Mouse (Mus musculus) limb, embryonic 15.5 days (tissue): Measurements from ENCODE around the gene Mast3. TPM values are rescaled to one million over a fixed set of nuclear protein-coding genes. Genes with fewer than 3 reads are reported as not detected.
A peak's percentile ranks its signal among the peaks of the same experiment; 100 is the strongest.
"Not testable (repeated sequence)": the region's sequence is repeated elsewhere in the genome, so short reads cannot be mapped to it uniquely, and the experiment has no call there.

Experiments used
- ATAC-seq: fragments of 200-750 bp; cut with Nextera tagmentation; 2 replicates; pipeline ENCODE4 v1.8.0; 2017; ENCODE audit warnings: low read depth, moderate TSS enrichment; ENCODE audit not compliant: insufficient number of reproducible peaks, low FRiP score, low TSS enrichment
- H3K27ac ChIP-seq: fragments of 300-500 bp; sonication (generic); 2 replicates; pipeline ENCODE4 v1.5.1; 2015; ENCODE audit warnings: moderate library complexity, mild to moderate bottlenecking, inconsistent platforms
- H3K27me3 ChIP-seq: fragments of 300-500 bp; sonication (generic); 2 replicates; pipeline ENCODE4 v1.6.1; 2015; ENCODE audit warnings: inconsistent platforms
- H3K36me3 ChIP-seq: fragments of 300-500 bp; sonication (generic); 2 replicates; pipeline ENCODE4 v1.6.1; 2015; ENCODE audit warnings: inconsistent platforms
- H3K4me1 ChIP-seq: fragments of 300-500 bp; sonication (generic); 2 replicates; pipeline ENCODE4 v1.6.1; 2015; ENCODE audit warnings: inconsistent platforms
- H3K4me2 ChIP-seq: fragments of 300-500 bp; sonication (generic); 2 replicates; pipeline ENCODE4 v1.6.1; 2015; ENCODE audit warnings: mild to moderate bottlenecking, inconsistent platforms
- H3K4me3 ChIP-seq: fragments of 300-500 bp; sonication (generic); 2 replicates; pipeline ENCODE4 v1.5.1; 2015; ENCODE audit warnings: mild to moderate bottlenecking, inconsistent platforms
- H3K9ac ChIP-seq: fragments of 300-500 bp; sonication (generic); 2 replicates; pipeline ENCODE4 v1.6.1; 2015; ENCODE audit warnings: inconsistent platforms
- H3K9me3 ChIP-seq: fragments of 300-500 bp; sonication (generic); 2 replicates; pipeline ENCODE4 v1.6.1; 2016; ENCODE audit warnings: inconsistent platforms
- WGBS: fragments of 180-500 bp; shearing (Covaris S2); methylation state at CpG from one replicate; pipeline ENCODE4 v1.1.7; 2015; 5-methylcytosine and 5-hydroxymethylcytosine counted together
- polyA plus RNA-seq: library from polyadenylated mRNA; unstranded; fragments of >200 nt; fragmentation: Nextera tagmentation; extraction: Ambion mirVana; gene quantifications from 2 replicates; pipeline ENCODE4 v1.2.1, GENCODE M21; 2015

Mast3 gene
- polyA plus RNA-seq, 1 experiment from 2014 or later = 13.8 TPM

GRCm38 (mm10) chr8:70831517-70831916 is 26.7 kb upstream of the Mast3 start:
- Histone ChIP-seq H3K4me2 (no peak overlapping the region), H3K36me3 (peaks cover 16% of the 10 kb centered on the region), H3K9me3 (no peaks in the 10 kb centered on the region), H3K4me3 (no peak overlapping the region), H3K27ac (no peak overlapping the region), H3K4me1 (peaks cover 15% of the 10 kb centered on the region), H3K9ac (no peak overlapping the region), H3K27me3 (no peaks in the 10 kb centered on the region)
- 81% methylated on average over 8 of the region's 8 CpGs for WGBS
- ATAC-seq = no peak

GRCm38 (mm10) chr8:70827796-70828195 is 22.9 kb upstream of the Mast3 start:
- no peak overlapping the region for H3K4me3 ChIP-seq
- peaks cover 6% of the 10 kb centered on the region for H3K4me1 ChIP-seq
- H3K27ac ChIP-seq = no peak overlapping the region
- H3K36me3 ChIP-seq = no peaks in the 10 kb centered on the region
- no peak for ATAC-seq
- H3K9ac ChIP-seq = no peak overlapping the region
- no peak overlapping the region for H3K4me2 ChIP-seq
- H3K27me3 ChIP-seq = no peaks in the 10 kb centered on the region
- H3K9me3 ChIP-seq = no peaks in the 10 kb centered on the region
- WGBS = 93% methylated on average over 1 of the region's 1 CpGs

GRCm38 (mm10) chr8:70827010-70827409 is 22.2 kb upstream of the Mast3 start:
- ATAC-seq = no peak
- H3K9me3 ChIP-seq = no peaks in the 10 kb centered on the region
- no peaks in the 10 kb centered on the region for H3K36me3 ChIP-seq
- H3K4me2 ChIP-seq = no peak overlapping the region
- no peaks in the 10 kb centered on the region for H3K27me3 ChIP-seq
- H3K9ac ChIP-seq = no peak overlapping the region
- H3K27ac ChIP-seq = no peak overlapping the region
- 93% methylated on average over 2 of the region's 2 CpGs for WGBS
- H3K4me3 ChIP-seq = no peak overlapping the region
- peaks cover under 1% of the 10 kb centered on the region; the same call in 1 of the 2 replicates for H3K4me1 ChIP-seq

GRCm38 (mm10) chr8:70825816-70826215 is 21.0 kb upstream of the Mast3 start:
- no peaks in the 10 kb centered on the region for H3K36me3 ChIP-seq
- H3K27ac ChIP-seq = no peak overlapping the region
- H3K4me2 ChIP-seq = no peak overlapping the region
- 72% methylated on average over 8 of the region's 8 CpGs for WGBS
- H3K9ac ChIP-seq = no peak overlapping the region
- peaks cover 8% of the 10 kb centered on the region for H3K4me1 ChIP-seq
- H3K9me3 ChIP-seq = no peaks in the 10 kb centered on the region
- H3K27me3 ChIP-seq = peaks cover 3% of the 10 kb centered on the region; the same call in 1 of the 2 replicates
- no peak overlapping the region for H3K4me3 ChIP-seq
- ATAC-seq = no peak

GRCm38 (mm10) chr8:70823802-70824201 is 18.9 kb upstream of the Mast3 start:
- no peak for ATAC-seq
- no peak overlapping the region for H3K27ac ChIP-seq
- WGBS = 84% methylated on average over 7 of the region's 7 CpGs
- H3K4me2 ChIP-seq = no peak overlapping the region
- no peak overlapping the region for H3K4me3 ChIP-seq
- peaks cover 19% of the 10 kb centered on the region for H3K27me3 ChIP-seq
- H3K36me3 ChIP-seq = no peaks in the 10 kb centered on the region
- peaks cover 12% of the 10 kb centered on the region for H3K4me1 ChIP-seq
- H3K9me3 ChIP-seq = peaks cover 6% of the 10 kb centered on the region; the same call in 1 of the 2 replicates
- no peak overlapping the region for H3K9ac ChIP-seq

DNA sequence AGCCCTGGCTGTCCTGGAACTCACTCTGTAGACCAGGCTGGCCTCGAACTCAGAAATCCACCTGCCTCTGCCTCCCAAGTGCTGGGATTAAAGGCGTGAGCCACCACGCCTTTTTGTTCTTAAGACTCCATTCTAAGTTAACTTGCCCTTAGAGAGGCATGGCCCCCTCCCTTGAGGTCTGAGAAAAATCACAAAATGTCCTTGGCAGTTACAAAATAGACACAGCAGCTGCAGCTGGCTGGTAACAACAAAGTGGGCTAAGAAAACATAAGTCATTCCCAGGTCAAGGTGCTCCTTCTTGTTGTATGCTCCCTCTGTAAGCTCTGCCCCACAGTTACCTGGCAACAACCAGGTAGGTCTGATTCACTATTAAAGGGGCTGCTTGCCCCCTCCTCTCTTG is 17.7 kb upstream of the Mast3 start:
- H3K4me3 ChIP-seq, H3K27ac ChIP-seq, ATAC-seq, H3K36me3 ChIP-seq, H3K4me2 ChIP-seq, H3K9ac ChIP-seq: not testable (repeated sequence)
- H3K27me3 ChIP-seq = peaks cover 19% of the 10 kb centered on the region
- H3K9me3 ChIP-seq = peaks cover 10% of the 10 kb centered on the region; the same call in 1 of the 2 replicates
- peaks cover 12% of the 10 kb centered on the region for H3K4me1 ChIP-seq
- 82% methylated on average over 3 of the region's 3 CpGs for WGBS

- H3K27ac ChIP-seq = no peak overlapping the region
These were observed 17.1 kb upstream of the Mast3 start for GRCm38 (mm10) chr8:70821992-70822391.

GRCm38 (mm10) chr8:70821399-70821962 is 16.6 kb upstream of the Mast3 start:
- Histone ChIP-seq H3K36me3 (no peaks in the 10 kb centered on the region), H3K4me1 (peaks cover 19% of the 10 kb centered on the region), H3K27ac (no peak overlapping the region), H3K4me3 (no peak overlapping the region), H3K4me2 (no peak overlapping the region), H3K27me3 (peaks cover 28% of the 10 kb centered on the region), H3K9me3 (peaks cover 10% of the 10 kb centered on the region; the same call in 1 of the 2 replicates), H3K9ac (no peak overlapping the region)
- ATAC-seq = no peak
- WGBS = 15% methylated on average over 30 of the region's 30 CpGs

More at GRCm38 (mm10) chr8:70821992-70822391, 17.1 kb upstream of the Mast3 start:
- no peak overlapping the region for H3K4me3 ChIP-seq
- peaks cover 23% of the 10 kb centered on the region for H3K27me3 ChIP-seq
- H3K9ac ChIP-seq = no peak overlapping the region
- ATAC-seq = no peak
- WGBS = 43% methylated on average over 11 of the region's 11 CpGs
- no peaks in the 10 kb centered on the region for H3K36me3 ChIP-seq
- H3K4me1 ChIP-seq = peaks cover 14% of the 10 kb centered on the region
- H3K4me2 ChIP-seq = no peak overlapping the region
- peaks cover 10% of the 10 kb centered on the region; the same call in 1 of the 2 replicates for H3K9me3 ChIP-seq

- Histone ChIP-seq H3K4me1 (peaks cover 19% of the 10 kb centered on the region), H3K4me3 (no peak overlapping the region), H3K27ac (no peak overlapping the region), H3K36me3 (no peaks in the 10 kb centered on the region), H3K4me2 (no peak overlapping the region), H3K9ac (no peak overlapping the region), H3K27me3 (peaks cover 39% of the 10 kb centered on the region), H3K9me3 (peaks cover 10% of the 10 kb centered on the region; the same call in 1 of the 2 replicates)
- peak; percentile 82 for ATAC-seq
- WGBS = 4% methylated on average over 31 of the region's 31 CpGs
These were observed 15.5 kb upstream of the Mast3 start for GRCm38 (mm10) chr8:70820101-70820935.

GRCm38 (mm10) chr8:70816679-70817078 is 11.8 kb upstream of the Mast3 start:
- 9% methylated on average over 30 of the region's 30 CpGs for WGBS
- no peak for ATAC-seq
- H3K36me3 ChIP-seq = no peaks in the 10 kb centered on the region
- peak overlapping the region; percentile 26 for H3K4me2 ChIP-seq
- peaks cover 51% of the 10 kb centered on the region for H3K27me3 ChIP-seq
- H3K9me3 ChIP-seq = peaks cover 10% of the 10 kb centered on the region; the same call in 1 of the 2 replicates
- H3K4me1 ChIP-seq = peaks cover 15% of the 10 kb centered on the region
- no peak overlapping the region for H3K27ac ChIP-seq
- no peak overlapping the region for H3K9ac ChIP-seq
- 0 out of 2 replicates have a peak overlapping the region, but pooled peaks have one; percentile 8 for H3K4me3 ChIP-seq

DNA sequence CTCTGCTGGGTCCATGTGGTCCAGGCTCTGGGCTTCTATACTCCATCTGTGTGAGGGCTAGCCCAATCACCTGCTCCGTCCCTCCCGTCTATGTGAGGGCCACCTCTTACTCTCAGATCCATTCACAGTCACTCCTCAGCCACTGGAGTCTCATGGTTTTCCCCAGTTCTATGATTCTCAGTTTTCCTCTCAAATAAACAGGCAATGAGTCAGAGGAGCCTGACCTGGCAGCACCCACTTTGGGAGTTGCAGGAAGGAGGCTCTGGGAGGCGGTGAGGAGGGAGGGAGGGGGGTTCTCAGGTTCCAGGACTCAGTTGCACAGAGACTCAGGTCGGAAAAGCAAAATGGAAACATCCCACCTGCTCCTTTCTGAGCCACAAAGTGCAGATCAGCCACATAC is 8.0 kb upstream of the Mast3 start:
- no peak for ATAC-seq
- no peak overlapping the region for H3K9ac ChIP-seq

GRCm38 (mm10) chr8:70812055-70812454 is 7.2 kb upstream of the Mast3 start:
- ATAC-seq = no peak
- Histone ChIP-seq H3K27ac (no peak overlapping the region), H3K9ac (no peak overlapping the region), H3K27me3 (peaks cover 28% of the 10 kb centered on the region), H3K4me3 (no peak overlapping the region), H3K4me1 (peaks cover 5% of the 10 kb centered on the region; the same call in 1 of the 2 replicates), H3K4me2 (no peak overlapping the region), H3K36me3 (no peaks in the 10 kb centered on the region), H3K9me3 (no peaks in the 10 kb centered on the region)
- 47% methylated on average over 4 of the region's 4 CpGs for WGBS

More for the DNA sequence above, 8.0 kb upstream of the Mast3 start:
- H3K36me3 ChIP-seq = no peaks in the 10 kb centered on the region
- peaks cover 6% of the 10 kb centered on the region; the same call in 1 of the 2 replicates for H3K4me1 ChIP-seq
- no peak overlapping the region for H3K27ac ChIP-seq
- WGBS = 47% methylated on average over 4 of the region's 4 CpGs
- peaks cover 31% of the 10 kb centered on the region for H3K27me3 ChIP-seq
- H3K4me2 ChIP-seq = no peak overlapping the region
- H3K9me3 ChIP-seq = no peaks in the 10 kb centered on the region
- H3K4me3 ChIP-seq = no peak overlapping the region
